13 mouse cellular contexts compared by ENCODE assay signal in genomic region chr5:142350574-142350973, GRCm38 (mm10). TPM values are rescaled to one million over a fixed set of nuclear protein-coding genes. Genes with fewer than 3 reads are reported as not detected.
A peak's percentile ranks its signal among the peaks of the same experiment; 100 is the strongest.
DNase-seq lines count a peak whose midpoint lies in the region; ATAC-seq and TF ChIP-seq lines count a peak whose summit lies in the region.
"Had no signal": no experiment of that assay in that cellular context is flagged by ENCODE, and none has a peak within 500 bp of the region (broad histone marks: within the 10 kb centered on the region; RNA-seq: fewer than 3 reads in every experiment).

No protein-coding gene starts in this region.

- no peaks in the 10 kb centered on the region for H3K9me3 ChIP-seq in intestine, postnatal 0 days (ENCODE audit: control insufficient read depth)
- H3K9me3 ChIP-seq in intestine, embryonic 16.5 days (ENCODE audit: control insufficient read depth, low read length) = no peaks in the 10 kb centered on the region
- H3K9me3 ChIP-seq in E14TG2a.4 (ENCODE audit: low read length) = peaks cover 10% of the 10 kb centered on the region

- WGBS in intestine, postnatal 0 days = 50% methylated on average over 5 of the region's 5 CpGs
- WGBS in intestine, embryonic 16.5 days = 49% methylated on average over 5 of the region's 5 CpGs

- peak; percentile 59 for TF ChIP-seq CTCF in intestine, postnatal 0 days (IDR thresholded peaks at IDR 0.05; ENCODE audit: low read depth)
- peak; percentile 60 for TF ChIP-seq CTCF in E14TG2a.4 (conservative IDR thresholded peaks at IDR 0.05; ENCODE audit: low read length)

- H3K9ac ChIP-seq in intestine, postnatal 0 days (ENCODE audit: low read depth, low read length) = no peak overlapping the region
- no peak overlapping the region for H3K9ac ChIP-seq in intestine, embryonic 16.5 days (ENCODE audit: low read depth, low read length)

- H3K4me2 ChIP-seq in intestine, postnatal 0 days (replicated peaks; ENCODE audit: low read depth) = no peak overlapping the region
- H3K4me2 ChIP-seq in intestine, embryonic 16.5 days (ENCODE audit: low read depth, low read length) = no peak overlapping the region

- no peaks in the 10 kb centered on the region for H3K4me1 ChIP-seq in intestine, postnatal 0 days (replicated peaks; ENCODE audit: control insufficient read depth, insufficient read depth, low read length)
- H3K4me1 ChIP-seq in intestine, embryonic 16.5 days (ENCODE audit: control insufficient read depth, insufficient read depth, low read length) = no peaks in the 10 kb centered on the region
- peaks cover 22% of the 10 kb centered on the region for H3K4me1 ChIP-seq in E14TG2a.4 (replicated peaks; ENCODE audit: low read depth, low read length)
- H3K4me1 ChIP-seq: megakaryocyte, embryonic 14.5 days had no signal

- H3K27ac ChIP-seq in intestine, postnatal 0 days (ENCODE audit: low read depth, low read length) = no peak overlapping the region
- no peak overlapping the region for H3K27ac ChIP-seq in intestine, embryonic 16.5 days (ENCODE audit: low read length)

- no peak for ATAC-seq in intestine, postnatal 0 days
- ATAC-seq in intestine, embryonic 16.5 days = no peak
- peak; percentile 60 for ATAC-seq in erythroblast, adult 5-6 weeks (replicated peaks; ENCODE audit: low FRiP score, poor library complexity, severe bottlenecking)
- ATAC-seq in frontal cortex, adult (ENCODE audit: low TSS enrichment) = no peak

- H3K36me3 ChIP-seq in intestine, postnatal 0 days (ENCODE audit: control insufficient read depth, insufficient read depth) = no peaks in the 10 kb centered on the region
- H3K36me3 ChIP-seq in intestine, embryonic 16.5 days (ENCODE audit: control insufficient read depth, insufficient read depth, low read length) = no peaks in the 10 kb centered on the region
- no peaks in the 10 kb centered on the region for H3K36me3 ChIP-seq in E14TG2a.4 (ENCODE audit: insufficient read depth, low read length)

- H3K4me3 ChIP-seq in intestine, postnatal 0 days (ENCODE audit: low read depth, low read length) = no peak overlapping the region
- no peak overlapping the region for H3K4me3 ChIP-seq in intestine, embryonic 16.5 days (ENCODE audit: low read length)
- no peak overlapping the region for H3K4me3 ChIP-seq in E14TG2a.4 (replicated peaks; ENCODE audit: low read length)
- H3K4me3 ChIP-seq: megakaryocyte, embryonic 14.5 days had no signal

- no peaks in the 10 kb centered on the region for H3K27me3 ChIP-seq in intestine, postnatal 0 days (replicated peaks; ENCODE audit: control insufficient read depth, insufficient read depth, low read length)
- H3K27me3 ChIP-seq in intestine, embryonic 16.5 days (replicated peaks; ENCODE audit: control insufficient read depth, insufficient read depth, low read length) = no peaks in the 10 kb centered on the region
- no peaks in the 10 kb centered on the region for H3K27me3 ChIP-seq in E14TG2a.4 (ENCODE audit: insufficient read depth, low read length)

- peak; percentile 37 for DNase-seq in 3T3-L1 (ENCODE audit: low read depth, low spot score)
- DNase-seq in layer of hippocampus, adult 18-20 months (ENCODE audit: low spot score in 2 of 2) = no peak
- DNase-seq in ovary, postnatal 10 days (ENCODE audit: low spot score) = no peak
- DNase-seq: cerebellum, adult 11 months; heart, postnatal 4 days; kidney, postnatal 25 days; left cerebral cortex, postnatal 4 days had no signal

RNA-seq across cellular contexts. Expression of gene Foxk1, which starts 50.7 kb away (rescaled TPM):
- 2.6 and 4.5 TPM in 2 replicates for polyA plus RNA-seq in intestine, postnatal 0 days (2015; fragmentation: Nextera tagmentation; extraction: Ambion mirVana)
- 1.9 and 2.0 TPM in 2 replicates for polyA plus RNA-seq in intestine, embryonic 16.5 days (2015; fragmentation: Nextera tagmentation; extraction: Ambion mirVana)
- total RNA-seq in erythroblast, adult 5-6 weeks (2015; ENCODE audit: low replicate concordance) = 3.7 and 5.0 TPM in 2 replicates
- 2.0 and 2.8 TPM in 2 replicates for total RNA-seq in erythroblast, adult 5-6 weeks (2017; ENCODE audit: low replicate concordance)
- 10 to 100 TPM; 51.1 to 55.3 TPM for total RNA-seq in layer of hippocampus, adult 18-20 months (2021)

Comparison
In these comparisons a context has a peak if more than half of its experiments do, and no peak if none do; other contexts are left out.
1. RNA of gene Foxk1, which starts 50.7 kb away (total RNA-seq): 51.1 to 55.3 TPM in layer of hippocampus, adult 18-20 months; 2.0 to 5.0 TPM in erythroblast, adult 5-6 weeks; every median in the first group is over 4 times any median in the second.